Mouse (Mus musculus): ENCODE results near the gene Mmel1.
A peak's percentile ranks its signal among the peaks of the same experiment; 100 is the strongest.

The Mmel1 gene

DNA sequence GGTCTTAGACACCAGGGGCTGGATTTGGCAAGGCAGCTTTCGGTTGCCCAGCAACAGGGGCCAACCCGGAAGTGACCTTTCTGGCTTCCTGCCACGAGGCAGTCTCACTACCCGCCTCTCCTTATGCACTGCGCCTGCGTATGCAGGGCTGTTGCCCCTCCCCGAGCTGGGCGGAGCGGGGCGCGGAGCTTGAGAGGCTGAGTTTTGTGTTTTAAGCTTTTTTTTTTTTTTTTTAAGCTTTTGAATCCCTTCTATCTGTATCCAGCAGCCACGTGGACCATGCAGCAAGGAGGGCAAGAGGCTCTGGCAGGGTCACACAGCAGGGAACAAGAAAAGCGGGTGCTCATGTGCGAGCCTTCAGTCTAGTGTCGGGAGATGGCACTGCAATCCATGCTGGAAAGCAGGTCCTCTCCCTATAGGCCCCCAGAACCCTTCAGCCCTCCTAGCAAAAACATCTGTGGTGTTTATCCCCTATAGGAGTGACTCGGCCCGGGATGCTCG is 5.1 kb upstream of the Mmel1 start:
- DNase-seq (ENCODE audit: extremely low spot score), result peak; percentile 90

DNA sequence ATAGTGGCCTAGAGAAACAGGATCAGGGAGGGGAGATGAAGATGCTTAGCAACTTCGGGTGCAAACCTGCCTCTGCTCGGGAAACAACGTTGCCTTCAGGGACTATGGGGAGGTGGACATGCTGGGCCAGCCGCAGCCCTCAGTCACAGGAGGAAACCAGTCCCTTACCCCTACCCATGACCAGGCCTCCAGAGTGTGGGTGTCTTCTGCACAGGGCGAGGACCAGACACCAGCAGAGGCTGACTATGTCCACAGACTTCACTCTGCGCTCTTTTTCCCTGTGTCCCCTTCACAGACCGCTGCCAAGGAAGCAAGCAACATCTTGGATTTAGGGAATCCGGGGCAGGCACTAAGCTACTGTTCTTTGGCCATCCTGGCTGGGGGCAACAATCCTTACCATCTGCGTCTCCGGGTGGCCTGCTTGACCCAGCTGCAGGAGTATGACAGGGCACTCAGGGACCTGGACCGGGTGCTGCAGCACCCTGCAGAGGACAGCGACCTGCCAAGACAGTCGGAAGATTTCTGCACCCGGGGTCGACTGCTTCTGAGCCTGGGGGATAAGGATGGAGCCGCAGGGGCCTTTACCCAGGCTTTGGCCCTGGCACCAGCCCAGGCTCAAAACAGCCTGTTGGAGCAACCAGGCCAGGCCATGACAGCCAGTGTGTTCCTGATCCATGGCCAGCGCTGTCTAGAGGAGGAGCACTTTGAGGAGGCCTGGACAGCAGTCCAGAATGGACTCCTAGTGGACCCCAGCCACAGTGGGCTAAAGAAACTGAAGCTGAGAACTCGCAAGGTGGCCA is 4.2 kb upstream of the Mmel1 start:
- no peak for DNase-seq (ENCODE audit: extremely low spot score)

DNA sequence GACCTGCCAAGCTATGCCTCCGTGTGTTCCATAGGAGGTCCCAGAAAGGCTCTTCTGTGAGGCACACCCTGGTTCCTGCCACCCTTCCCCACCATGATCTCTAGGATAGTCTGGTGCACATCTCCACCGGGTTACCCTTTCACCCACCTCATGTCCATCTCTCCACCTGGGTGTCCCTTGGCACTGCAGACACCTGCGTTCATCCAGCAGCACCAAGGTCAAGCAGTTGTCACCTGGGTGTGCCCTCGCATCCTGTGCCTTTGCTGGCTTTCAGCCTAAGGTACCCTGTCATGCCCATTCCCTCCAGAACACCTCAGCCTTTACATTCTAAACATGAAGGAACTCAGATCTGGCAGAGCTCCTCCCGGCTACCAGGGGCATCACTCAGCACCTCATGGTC is 3.0 kb upstream of the Mmel1 start:
- no peak for DNase-seq (ENCODE audit: extremely low spot score)

DNA sequence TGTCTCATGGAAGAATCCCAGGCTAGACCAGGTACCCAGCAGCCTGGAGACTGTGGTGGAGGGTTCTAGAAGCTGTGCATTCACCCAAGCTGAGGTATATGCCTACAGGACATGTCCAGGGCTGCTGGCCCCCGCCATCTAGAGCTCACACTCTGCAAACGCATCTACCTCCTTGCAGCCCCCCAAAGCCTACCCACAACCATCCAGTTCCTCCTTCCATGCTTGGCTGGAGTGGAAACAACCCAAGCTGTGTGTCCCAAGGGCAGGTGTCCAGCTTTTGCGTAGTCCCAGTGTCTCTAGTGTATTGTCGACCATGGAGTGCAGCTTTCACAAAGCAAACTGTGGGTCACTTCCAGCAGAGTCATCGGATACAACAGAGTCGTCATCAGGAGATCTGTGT is 2.1 kb upstream of the Mmel1 start:
- DNase-seq (ENCODE audit: extremely low spot score), result no peak

DNA sequence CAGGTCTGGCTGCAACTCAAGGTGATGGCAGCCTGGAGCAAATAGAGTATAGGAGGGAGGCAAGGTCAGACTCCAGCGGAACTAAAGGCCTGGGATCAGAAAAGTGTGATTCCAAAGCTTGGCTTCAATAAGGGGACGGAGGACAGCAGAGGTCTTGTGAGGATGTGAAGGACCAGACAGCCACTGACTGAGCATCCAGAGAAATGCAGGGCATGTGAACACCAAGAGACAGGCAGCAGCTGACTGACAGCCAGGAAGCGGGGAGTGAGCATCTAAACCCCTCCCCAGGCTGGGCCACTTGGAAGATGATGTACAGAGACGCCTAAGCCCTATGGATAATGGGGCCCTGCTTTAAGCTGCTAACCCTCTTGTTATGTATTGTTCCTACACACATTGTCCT is 1.3 kb downstream of the Mmel1 start:
- no peak for DNase-seq (ENCODE audit: extremely low spot score)

DNA sequence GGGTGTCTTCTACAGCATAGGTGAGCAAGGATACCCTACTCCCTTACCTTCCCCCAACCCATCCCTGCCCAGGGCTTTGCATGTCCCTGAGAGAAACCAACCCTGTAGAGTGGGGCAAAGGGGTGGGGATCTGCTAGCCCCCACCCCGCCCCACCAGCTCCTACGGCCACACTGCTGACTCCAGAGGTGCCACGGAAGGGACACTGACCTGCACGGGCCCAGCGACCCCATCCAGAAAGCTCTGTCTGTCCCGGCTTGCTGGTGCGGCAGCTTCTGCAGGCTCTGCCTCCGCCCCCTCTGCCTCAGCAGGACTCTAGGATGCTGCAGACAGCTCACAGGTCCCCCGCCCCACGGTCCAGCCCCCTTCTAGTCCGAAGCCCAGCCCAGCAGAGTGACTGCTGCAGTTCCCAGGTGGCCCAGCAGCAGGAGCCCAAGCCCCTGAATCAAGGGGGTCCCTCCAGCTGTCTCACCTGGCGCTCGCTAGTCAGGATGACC is 2.4 kb downstream of the Mmel1 start:
- peak; percentile 58 for DNase-seq (ENCODE audit: extremely low spot score)

DNA sequence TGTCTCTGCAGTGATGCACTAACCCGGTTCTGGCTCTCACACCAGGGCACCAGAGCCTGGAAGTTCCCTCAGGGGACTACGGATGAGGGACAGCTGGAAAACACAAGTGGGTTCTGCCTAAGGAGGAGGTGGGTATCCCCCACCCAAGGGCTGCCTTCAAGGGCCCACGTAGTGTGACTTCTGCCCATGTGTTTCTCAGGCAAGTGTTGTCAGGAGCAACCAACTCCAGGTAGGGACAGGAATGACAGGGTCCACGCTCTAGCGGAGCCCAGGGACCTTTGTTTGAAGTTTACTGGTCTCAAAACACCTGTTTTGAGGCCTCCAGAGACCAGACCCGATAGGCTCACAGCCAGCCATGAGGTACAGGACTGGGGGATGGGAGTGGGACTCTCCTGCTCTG is 3.8 kb downstream of the Mmel1 start:
- no peak for DNase-seq (ENCODE audit: extremely low spot score)

DNA sequence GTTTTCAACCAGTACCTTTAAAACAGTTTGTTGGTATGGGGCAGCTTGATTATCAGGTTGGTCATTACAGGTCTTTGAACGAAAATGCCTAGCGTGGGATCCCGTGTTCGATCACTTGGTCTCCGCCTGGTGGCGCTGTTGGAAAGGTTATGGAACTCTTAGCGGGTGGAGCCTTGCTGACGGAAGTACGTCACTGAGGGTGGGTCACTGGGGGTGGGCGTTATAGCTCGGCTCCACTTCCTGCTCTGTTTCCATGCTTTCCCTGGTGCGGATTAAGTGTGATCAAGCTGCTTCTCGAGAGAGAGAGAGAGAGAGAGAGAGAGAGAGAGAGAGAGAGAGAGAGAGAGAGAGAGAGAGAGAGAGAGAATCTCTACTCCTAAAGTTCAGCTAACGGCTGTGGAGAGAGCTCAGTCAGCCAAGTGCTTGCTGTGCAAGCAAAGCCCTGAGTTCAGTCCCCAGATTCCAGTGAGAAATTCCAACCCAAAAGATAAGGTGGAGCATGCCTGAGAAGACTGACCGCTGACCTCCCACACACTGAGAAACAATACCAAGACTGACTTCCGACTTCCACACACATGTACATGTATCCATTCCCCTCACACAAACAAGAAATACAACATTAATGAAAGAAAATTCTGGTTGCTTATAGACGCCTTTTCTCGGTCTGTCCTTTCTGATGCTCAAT is 8.6 kb downstream of the Mmel1 start:
- peak; percentile 93 for DNase-seq (ENCODE audit: extremely low spot score)

DNA sequence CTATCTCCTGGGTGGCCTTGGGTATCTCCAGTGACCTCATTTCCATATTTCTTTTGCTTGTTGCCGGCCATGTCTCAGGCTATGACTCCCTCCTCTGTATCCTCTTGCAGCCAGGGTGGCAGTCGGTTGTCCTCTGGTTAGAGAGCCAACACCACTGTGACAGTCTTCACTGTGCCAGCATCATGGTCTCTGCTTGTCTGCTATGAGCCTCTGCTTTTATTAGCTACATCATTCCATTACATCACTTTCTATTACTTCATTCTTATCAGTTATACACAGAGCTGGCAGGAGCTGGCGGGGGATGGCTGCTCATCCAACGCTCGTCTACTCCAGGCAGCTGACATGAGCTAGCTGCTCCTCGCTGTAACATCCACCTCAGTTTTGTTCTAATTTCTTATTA is 11.3 kb downstream of the Mmel1 start:
- DNase-seq (ENCODE audit: extremely low spot score), result no peak

DNA sequence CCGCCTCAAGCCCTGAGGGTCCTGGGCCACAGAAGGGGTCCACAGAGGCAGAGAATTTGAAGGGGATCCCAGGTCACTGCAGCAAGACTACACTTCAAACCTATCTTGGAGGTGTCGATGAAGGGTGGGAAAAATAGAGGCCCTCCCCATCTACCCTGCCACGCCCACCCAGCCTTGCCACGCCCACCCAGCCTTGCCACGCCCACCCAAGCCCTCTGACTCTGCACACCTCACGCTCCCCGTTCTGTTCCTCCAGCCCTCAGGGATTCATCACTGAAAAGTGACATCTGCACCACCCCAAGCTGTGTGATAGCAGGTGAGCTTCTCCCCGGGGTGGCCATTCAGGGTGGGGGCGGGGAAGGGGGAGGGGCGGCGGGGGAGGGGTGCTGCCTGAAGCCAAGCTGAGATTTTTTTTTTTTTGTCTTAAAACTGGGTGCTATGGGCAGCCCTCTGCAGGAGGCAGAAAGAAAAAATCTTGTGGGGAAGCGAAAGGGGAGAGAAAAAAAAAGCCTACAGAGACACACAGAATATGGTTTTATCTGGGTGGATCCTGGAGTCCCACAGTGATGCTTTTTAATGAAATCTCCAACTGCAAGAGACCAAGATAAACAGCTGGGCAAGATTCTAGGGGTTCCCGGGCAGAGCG is 12.8 kb downstream of the Mmel1 start:
- DNase-seq (ENCODE audit: extremely low spot score), result no peak

DNA sequence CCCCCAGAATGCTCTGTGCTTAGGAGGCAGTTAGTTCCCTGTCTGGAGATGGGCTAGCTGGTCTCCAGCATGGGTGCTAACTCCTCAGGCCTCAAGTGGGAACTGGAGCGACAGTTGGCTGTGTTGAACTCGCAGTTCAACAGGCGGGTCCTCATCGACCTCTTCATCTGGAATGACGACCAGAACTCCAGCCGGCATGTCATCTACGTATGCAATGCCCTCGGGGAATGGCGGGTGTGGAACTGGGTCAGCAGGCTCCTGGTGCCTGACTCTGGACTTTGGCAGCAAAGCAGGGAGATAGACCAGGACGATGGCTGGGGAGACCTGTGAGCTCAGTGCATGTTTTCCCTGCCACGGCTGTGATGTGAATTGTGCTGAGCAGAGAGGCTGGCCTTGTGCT is 16.0 kb downstream of the Mmel1 start:
- no peak for DNase-seq (ENCODE audit: extremely low spot score)

DNA sequence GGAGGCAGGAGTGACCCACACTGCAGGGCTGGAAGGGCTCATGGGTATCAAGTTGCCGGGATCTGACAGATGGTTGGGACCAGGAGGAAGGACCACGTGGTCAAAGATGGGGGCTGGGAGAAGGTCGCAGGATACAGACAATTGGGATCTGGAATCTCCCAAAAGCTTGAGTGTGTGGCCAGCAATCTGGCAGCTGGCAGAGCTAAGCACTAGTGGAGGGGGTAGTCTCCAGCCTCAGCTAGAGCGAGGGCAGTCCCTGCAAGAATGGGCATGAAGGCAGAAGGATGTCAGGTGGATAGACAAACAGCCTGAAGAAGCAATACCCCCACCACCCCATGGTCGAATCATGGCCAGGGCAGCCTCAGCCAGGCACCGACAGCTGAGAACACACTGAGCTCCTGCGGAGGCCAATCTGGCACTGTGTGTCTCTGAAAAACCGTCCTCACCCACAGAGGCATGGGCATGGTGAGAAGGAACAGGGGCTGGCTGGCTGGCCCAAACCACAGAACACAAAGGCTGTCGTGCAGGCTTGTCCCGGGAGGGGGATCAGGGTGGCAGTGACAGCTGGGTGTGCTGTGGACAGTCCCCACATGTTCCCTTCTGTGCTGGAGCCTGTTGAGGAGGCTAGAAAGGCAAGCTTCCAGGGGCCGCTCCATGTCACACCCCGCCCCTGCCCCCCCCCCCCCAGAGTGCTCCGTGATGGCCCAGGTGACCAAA is 17.6 kb downstream of the Mmel1 start:
- no peak for DNase-seq (ENCODE audit: extremely low spot score)

DNA sequence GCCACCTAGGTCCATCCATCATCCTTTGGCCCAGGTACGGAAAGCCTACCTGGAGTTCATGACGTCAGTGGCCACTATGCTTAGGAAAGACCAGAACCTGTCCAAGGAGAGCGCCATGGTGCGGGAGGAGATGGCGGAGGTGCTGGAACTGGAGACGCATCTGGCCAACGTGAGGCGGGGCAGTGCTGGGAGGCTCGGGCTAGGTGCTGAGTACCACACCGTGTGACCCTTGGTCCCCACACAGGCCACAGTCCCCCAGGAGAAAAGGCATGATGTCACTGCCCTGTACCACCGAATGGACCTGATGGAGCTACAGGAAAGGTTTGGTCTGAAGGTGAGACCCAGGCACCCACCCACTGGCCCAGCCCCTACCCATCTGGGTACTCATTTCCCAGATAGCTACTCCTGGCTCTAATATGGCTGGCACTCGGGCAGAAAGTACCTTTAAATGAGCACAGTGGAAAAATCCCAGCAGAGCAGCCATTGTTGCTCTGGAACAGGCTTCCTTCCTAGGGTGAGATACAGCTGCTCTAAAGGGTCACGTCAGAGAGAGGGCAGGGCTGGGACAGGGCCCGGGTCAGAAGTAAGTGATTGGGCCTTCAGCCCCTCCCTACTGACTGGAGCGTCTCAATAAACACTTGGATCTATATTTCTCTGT is 18.3 kb downstream of the Mmel1 start:
- DNase-seq (ENCODE audit: extremely low spot score), result no peak

DNA sequence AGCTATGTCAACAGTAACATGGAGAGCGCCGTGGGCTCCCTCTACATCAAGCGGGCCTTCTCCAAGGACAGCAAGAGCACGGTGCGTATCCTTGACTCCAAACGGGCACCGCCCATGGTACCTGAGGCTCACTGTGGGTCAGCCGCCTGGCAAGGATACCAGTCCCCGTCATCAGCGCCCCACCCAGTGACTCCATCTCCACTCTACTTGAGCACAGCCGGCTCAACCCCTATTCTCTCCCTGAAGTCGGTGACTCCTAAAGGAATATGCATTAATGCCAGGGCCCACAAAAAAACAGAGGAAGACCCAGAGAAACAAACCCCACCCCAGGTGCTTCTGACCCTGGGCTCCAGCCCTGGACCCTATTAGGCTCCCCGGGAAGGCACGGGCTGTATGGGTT is 21.5 kb downstream of the Mmel1 start:
- no peak for DNase-seq (ENCODE audit: extremely low spot score)

DNA sequence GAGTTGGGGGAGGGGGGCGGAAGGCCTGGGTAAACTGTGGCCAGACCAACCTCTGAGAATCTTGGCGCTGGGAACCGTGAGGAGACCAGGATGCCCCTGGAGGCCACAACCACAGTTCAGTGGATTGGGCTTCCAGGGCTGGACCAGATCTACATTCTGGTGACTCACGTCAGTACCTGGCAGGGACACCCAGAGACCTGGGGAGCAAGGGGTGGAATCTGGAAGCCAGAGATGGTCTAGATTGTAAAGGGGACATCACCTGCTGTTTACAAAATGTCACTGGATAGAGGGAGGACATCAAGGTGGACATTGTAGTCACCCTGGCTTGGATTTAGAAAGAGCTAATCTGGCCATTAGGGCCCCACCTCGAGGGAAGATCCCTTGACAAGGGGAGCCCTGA is 26.2 kb downstream of the Mmel1 start:
- DNase-seq (ENCODE audit: extremely low spot score), result no peak

DNA sequence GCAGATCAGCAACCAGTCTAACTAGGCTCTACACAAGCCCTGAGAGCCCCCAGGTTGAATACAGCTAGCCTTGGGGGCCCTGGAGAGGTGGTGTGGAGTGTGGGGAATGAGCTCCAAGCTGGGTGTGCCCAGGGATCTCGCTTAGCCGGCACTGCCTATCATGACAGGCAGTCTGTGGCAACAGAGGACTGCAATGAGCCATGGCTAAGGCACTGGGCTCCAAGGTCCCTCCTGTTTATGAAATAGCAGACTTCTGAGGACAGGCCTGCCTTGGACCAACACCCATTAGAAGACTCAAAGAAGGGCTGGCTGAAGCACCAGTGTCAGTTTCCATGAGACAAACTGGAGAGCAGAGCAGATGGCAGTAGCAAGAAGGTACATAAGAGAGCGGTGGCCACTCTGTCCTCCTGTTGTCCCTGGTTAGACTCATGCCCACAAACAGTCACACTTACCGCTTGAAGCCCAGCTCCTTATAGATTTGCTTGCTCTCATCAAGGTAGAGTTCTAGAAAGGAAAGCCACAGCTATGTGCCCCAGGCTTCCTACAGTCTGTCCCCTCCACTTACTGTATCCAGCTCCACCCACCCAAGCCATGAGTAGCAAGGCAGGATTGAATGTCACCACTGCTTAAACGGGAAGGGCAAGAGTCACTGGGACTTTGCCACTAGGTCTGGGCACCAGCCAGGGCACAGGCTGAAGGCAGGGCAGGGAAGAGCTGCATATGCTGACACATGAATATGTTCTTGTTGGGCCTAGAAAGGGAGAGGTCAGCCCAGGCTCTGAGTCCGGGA is 28.5 kb downstream of the Mmel1 start:
- DNase-seq (ENCODE audit: extremely low spot score), result no peak

DNA sequence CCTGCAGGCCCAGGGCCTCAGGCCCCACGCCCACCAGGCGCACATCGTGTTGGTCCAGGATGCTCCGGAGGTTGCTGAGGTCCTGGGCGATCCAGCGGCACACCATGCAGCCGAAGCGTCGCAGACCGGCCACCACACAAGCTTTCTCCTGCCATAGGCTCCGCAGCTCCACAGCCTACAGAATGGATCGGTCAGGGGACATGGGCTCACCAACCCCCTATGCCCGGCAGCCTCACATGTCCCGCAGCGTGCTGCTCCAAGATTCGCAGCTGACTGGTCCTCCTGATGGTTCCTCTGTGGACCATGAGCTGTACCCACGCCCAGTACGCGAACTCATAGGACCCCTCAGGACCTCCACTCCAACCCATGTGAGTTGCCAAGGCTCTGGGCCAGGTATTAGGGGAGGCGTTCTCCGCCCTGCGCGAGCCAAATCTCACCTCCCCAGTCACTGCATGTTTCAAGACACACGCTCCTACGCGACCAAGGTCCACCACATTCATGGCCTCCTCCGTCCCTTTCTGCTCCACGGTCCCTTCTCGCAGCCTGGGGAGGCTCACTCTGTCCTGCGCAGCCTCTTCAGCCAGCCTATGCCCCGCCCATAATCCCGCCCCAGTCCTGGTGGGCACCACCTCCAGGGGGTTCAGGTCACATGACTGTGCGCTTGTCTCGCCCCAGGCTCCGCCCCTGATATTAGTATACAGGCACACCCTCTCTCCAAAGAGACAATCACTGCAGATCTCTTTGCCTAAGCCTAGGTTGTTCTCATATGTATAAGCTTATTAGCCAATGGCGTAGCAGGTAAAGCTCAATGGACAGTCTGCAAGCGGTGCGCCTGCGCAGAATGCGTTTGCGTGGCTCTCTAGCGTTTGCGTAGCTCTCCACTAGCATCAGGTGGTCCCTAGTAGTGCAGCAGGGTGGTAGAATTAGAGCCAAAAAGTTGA is 29.4 kb downstream of the Mmel1 start, which contains the start of gene Fam213b:
Gene Fam213b, minus strand, starts transcription at position 630 of the 941 bp plus-strand sequence.
- DNase-seq (ENCODE audit: extremely low spot score), result peak; percentile 92

DNA sequence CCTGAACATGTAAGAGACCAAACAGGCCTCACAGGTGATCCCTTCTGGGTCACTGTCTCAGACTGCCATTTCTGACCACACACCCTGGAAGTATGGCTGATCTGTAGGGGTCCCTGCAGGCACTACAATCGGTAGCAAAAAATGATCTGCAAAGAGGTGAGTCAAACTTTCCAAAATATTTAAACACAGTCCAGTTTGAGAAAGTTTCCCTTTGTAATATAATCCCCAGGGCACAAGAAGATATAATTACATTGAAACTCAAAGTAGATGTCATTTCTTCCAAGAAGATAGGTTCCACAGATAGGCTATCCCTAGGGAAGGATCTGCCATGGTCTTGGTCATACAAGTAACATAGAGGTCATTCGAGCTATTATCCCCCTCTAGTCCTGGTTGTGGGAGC is 33.0 kb downstream of the Mmel1 start:
- no peak for DNase-seq (ENCODE audit: extremely low spot score)

Data from embryo, embryonic 9.5 days (tissue).